Mouse (Mus musculus) gonadal fat pad, adult 2 months (tissue): ENCODE measurements around the gene Zfp646. TPM values are rescaled to one million over a fixed set of nuclear protein-coding genes. Genes with fewer than 3 reads are reported as not detected.
"Not testable (repeated sequence)": the region's sequence is repeated elsewhere in the genome, so short reads cannot be mapped to it uniquely, and the experiment has no call there.

Experiments
- DNase-seq: peaks from one replicate; pipeline ENCODE4 v3.0.0-alpha.2; 2012; ENCODE audit warnings: low read depth
- polyA plus RNA-seq: library from polyadenylated mRNA; depleted of rRNA; stranded (reverse); fragments of >200 nt; gene quantifications from 2 replicates; pipeline ENCODE4 v1.2.3, GENCODE M21; 2012

Zfp646 gene
- polyA plus RNA-seq, 1 experiment = 18.3 TPM

DNA sequence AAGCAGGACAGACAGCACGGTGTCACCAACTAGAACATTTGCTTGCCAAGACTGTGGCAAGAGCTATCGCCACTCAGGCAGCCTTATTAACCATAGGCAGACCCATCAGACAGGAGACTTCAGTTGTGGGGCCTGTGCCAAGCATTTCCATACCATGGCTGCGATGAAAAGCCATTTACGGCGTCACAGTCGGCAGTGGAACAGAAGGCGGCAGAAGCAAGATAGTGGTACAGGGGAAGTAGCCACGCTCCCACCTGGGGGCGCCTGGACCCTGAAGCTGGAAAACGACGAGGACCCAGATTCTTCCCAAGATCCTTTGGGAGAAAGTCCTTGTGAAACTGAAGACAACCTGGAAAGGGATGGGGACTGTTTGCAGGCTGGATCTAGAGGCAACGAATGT lies 4.4 kb downstream of the Zfp646 start:
- DNase-seq = no peak

DNA sequence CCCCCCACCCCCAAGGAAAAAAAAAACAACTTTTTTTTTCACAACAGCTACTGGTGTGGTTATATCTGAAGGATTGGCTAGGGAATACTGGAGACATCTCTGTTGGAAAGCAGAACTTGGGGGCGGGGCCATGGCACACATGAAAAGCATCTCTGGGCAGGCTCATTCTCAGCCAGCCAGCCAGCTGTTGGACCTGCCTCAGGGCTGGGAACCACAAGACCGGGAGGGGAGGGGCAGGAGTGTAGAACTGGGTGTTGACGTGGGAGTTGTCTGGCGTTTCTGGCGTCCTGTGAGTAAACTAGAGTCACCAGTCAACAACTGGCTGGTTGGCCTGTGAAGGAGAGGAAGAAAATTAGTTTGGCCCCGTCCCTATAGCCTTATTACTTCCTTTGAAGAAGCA lies 9.9 kb downstream of the Zfp646 start:
- no peak for DNase-seq

DNA sequence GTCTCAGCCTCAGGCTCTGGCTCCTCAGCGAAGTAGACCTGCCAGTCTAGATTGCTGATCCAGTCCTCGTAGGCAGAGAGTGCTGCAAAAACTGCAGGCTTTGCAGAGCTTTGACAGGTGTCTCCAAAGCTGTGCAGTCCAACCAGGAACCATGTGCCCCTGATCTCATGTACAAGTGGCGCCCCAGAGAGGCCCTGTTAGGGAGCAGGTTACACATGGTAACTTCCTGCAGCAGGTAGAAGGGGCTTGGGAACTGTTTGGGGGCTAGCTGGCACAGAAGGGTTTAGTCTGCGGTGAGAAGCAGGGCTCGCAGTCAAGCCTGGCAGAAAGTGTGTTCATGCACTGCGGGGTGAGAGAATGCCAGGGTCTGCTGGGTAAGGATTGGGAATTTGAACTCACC lies 10.5 kb downstream of the Zfp646 start:
- DNase-seq = no peak

- no peak for DNase-seq
These were observed 11.2 kb downstream of the Zfp646 start for GRCm38 (mm10) chr7:127887191-127887590.

GRCm38 (mm10) chr7:127887781-127888180 lies 11.8 kb downstream of the Zfp646 start:
- DNase-seq = no peak

DNA sequence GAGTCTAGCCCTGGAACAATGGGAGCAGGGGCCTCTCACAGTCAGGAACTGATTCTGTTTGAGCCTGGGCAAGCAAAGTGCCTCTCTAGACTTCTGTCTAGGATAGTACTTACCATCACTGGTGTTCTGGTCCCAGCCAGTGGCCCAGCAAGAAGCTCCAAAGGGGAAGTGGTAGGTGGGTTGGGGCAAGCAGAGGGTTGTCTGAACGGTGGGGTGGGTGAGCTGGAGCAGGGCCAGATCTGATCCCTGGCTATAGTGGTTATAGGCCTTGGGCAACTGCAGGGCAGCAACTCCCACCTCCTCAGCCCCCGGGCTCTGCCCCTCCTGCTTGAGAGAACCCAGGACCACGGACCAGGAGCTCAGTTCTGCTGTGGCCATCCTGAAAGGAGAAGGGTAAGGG lies 12.8 kb downstream of the Zfp646 start:
- no peak for DNase-seq

DNA sequence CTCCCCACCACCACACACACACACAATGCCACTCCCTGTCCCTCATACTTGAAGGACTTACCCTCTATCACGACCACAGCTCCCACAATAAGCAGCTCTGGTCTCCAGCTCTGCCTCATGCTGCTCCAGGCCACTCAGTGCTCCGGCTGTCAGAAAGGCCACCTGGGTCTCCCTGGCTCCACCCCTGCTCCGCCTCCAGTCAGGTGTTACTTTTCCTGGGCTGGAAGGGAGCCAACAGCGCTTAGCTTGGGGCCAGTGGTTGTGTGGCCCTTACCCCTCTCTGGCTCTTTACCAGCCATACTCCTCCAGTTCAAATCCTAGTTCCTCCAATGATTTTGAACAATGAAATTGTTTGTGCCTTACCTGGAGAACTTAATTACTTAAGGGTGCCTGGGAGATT lies 14.8 kb downstream of the Zfp646 start, which contains the start of gene Prss53:
TSS of gene Prss53 (minus strand) at position 173 of the 400 bp plus-strand sequence.
- no peak for DNase-seq

GRCm38 (mm10) chr7:127894480-127894879 lies 18.5 kb downstream of the Zfp646 start:
- no peak for DNase-seq

- no peak for DNase-seq
These were observed 19.4 kb downstream of the Zfp646 start, which contains the start of the genes Gm21974 and Vkorc1 for GRCm38 (mm10) chr7:127895442-127895841. TSS of gene Gm21974 (minus strand) at chr7:127895454. TSS of gene Vkorc1 (minus strand) at chr7:127895617.

GRCm38 (mm10) chr7:127895891-127896290 lies 19.9 kb downstream of the Zfp646 start:
- DNase-seq = not testable (repeated sequence)

DNA sequence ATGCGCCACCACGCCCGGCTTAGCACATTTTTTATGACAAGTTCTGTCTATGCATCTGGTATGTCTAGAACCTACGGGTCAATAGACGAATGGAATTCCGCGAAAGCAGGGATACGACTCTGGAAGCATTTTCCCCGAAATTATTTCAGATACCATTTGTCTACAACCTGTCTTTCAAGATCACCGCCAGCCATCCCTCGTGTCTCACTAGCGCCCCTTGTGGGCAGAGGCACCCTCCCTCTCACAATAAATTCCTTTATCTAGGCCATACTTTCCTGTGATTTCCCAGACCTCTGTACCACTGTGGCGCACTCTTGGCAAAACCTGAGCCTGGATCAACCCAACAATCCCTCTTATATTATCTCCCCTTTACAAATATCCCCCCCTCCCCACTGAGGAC lies 20.4 kb downstream of the Zfp646 start:
- no peak for DNase-seq

GRCm38 (mm10) chr7:127897542-127897941 lies 21.5 kb downstream of the Zfp646 start:
- no peak for DNase-seq

GRCm38 (mm10) chr7:127898179-127898956 lies 22.3 kb downstream of the Zfp646 start:
- DNase-seq = no peak

DNA sequence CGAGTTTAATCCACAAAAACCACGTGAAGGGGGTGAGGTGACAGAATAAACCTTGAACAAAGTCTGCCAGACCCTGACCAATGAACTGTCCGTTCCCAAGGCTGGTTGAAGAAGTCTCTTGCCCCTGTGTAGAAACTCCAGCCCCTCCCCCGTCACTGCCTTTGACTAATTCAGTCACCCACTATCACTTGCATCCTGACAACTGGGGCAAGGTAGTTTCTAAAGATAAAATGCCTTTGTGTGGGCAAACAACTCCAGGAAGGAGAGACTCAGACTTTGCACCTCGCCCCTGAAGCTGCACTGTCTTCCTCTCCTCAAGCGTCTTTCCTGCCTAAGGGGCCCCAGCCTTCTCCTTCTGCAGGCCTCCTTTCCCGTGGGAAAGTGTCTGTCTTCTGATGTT lies 24.0 kb downstream of the Zfp646 start:
- no peak for DNase-seq

DNA sequence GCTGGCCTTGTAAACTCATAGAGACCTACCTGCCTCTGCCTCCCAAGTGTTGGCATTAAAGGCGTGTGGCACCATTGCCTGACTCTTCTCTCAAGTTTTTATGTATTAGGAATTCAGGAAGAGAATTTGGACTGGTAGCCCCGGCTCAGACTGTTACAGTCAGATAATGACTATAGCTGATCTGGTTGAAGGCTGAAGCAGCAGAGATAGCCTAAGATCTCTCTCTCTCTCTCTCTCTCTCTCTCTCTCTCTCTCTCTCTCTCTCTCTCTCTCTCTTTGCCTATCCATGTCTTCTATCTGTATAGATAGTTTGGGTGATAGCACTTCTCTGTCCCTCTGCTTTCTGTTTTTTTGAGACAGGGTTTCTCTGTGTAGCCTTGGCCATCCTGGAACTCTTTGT lies 25.8 kb downstream of the Zfp646 start:
- DNase-seq = no peak

- no peak for DNase-seq
These were observed 28.2 kb downstream of the Zfp646 start, which contains the start of gene Bckdk for GRCm38 (mm10) chr7:127903971-127904796. TSS of gene Bckdk (plus strand) at chr7:127904082.

DNA sequence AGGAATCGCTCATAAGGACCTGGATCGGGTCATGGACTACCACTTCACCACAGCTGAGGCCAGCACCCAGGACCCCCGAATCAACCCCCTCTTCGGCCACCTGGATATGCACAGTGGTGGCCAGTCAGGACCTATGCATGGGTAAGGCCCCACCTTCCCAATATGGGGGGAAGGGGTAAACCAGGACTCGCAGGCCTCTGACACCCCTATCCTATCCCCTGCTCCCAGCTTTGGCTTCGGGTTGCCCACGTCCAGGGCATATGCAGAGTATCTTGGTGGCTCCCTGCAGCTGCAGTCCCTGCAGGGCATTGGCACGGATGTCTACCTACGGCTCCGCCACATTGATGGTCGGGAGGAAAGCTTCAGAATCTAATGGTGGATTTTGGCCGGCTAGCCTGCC lies 31.9 kb downstream of the Zfp646 start:
- DNase-seq = no peak

- no peak for DNase-seq
These were observed 32.6 kb downstream of the Zfp646 start for GRCm38 (mm10) chr7:127908656-127909055.

DNA sequence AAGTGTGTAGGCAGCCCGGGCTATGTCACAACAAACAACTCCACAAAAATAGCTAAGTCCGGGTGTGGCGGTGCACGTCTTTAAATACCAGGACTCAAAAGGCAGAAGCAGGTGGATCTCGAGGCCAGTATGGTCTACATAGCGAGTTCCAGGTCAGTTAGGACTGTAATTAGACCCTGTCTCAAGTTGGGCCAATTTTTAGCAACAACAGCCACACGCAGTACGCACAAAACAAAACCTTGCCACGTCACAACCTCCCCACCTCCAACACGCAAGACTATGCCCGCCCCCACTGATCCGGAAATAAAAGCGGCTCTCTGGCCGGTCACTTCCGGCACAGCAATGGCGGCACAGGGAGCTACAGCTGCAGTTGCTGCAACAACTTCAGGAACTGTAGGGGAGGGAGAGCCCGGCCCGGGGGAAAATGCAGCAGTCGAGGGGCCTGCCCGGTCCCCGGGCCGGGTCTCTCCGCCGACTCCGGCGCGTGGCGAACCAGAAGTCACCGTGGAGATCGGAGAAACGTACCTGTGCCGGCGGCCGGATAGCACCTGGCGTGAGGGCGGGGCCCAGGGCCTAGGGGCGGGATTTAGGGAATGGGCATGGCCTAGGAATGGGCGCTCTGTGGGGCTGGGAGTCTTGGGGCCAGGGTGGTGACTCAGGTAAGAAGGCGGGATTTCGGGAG lies 36.3 kb downstream of the Zfp646 start, which contains the start of gene Kat8:
TSS of gene Kat8 (plus strand) at position 327 of the 682 bp plus-strand sequence.
- no peak for DNase-seq

DNA sequence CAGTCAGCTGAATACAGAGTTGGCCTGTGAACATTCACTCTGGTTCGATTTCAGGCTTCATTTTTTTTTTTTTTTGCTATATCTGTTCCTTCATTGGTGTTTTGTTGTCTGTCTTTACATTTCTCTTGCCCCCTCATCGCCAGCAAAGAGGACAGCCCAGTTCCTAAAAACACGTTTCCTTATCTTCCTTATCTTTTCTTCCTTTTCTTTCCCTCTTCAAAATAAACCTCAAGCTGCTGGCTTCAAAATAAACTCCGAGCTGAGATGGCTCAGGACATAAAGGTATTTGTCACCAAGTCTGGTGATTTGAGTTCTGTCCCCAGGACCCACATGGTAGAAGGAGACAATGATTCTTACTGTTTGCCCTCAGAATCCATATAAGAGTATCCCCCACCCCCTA lies 36.9 kb downstream of the Zfp646 start:
- no peak for DNase-seq

- no peak for DNase-seq
These were observed 39.3 kb downstream of the Zfp646 start for GRCm38 (mm10) chr7:127915293-127915692.

DNA sequence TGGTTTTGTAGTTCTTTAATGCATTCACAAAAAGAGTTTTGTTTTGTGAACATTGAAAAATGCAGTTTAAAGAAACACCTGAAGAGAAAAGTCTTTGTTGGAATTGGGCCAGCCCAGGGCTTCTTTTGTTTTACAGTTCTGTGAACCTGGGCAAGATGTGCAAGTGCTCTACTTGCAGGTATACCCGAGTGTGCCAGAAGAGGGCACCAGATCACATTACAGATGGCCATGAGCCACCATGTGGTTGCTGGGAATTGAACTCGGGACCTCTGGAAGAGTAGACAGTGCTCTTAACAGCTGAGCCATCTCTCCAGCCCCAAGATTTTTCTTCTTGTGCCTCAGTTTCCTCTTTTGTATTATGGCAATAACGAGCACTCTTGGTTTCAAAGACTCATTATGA lies 42.2 kb downstream of the Zfp646 start:
- no peak for DNase-seq
